Mouse (Mus musculus) hindbrain, embryonic 13.5 days (tissue): ENCODE results near the gene Agap1. TPM values are rescaled to one million over a fixed set of nuclear protein-coding genes. Genes with fewer than 3 reads are reported as not detected.

Experiments
- ATAC-seq: fragments of 200-750 bp; cut with Nextera tagmentation; 2 replicates; pipeline ENCODE4 v1.8.0; 2017; ENCODE audit warnings: moderate TSS enrichment; ENCODE audit not compliant: low FRiP score
- H3K27ac ChIP-seq: fragments of 300-500 bp; sonication (generic); 2 replicates; pipeline ENCODE4 v1.5.1; 2015; ENCODE audit warnings: inconsistent platforms, mild to moderate bottlenecking, moderate library complexity
- H3K27me3 ChIP-seq: fragments of 300-500 bp; sonication (generic); 2 replicates; pipeline ENCODE4 v1.6.1; 2015; ENCODE audit warnings: mild to moderate bottlenecking, inconsistent platforms
- H3K36me3 ChIP-seq: fragments of 300-500 bp; sonication (generic); 2 replicates; pipeline ENCODE4 v1.6.1; 2015; ENCODE audit warnings: mild to moderate bottlenecking, inconsistent platforms
- H3K4me1 ChIP-seq: fragments of 300-500 bp; sonication (generic); replicated peaks from 2 replicates; pipeline ENCODE4 v1.6.1; 2015; ENCODE audit warnings: inconsistent platforms
- H3K4me2 ChIP-seq: fragments of 300-500 bp; sonication (generic); 2 replicates; pipeline ENCODE4 v1.6.1; 2015; ENCODE audit warnings: inconsistent platforms, mild to moderate bottlenecking, moderate library complexity
- H3K4me3 ChIP-seq: fragments of 300-500 bp; sonication (generic); 2 replicates; pipeline ENCODE4 v1.5.1; 2015; ENCODE audit warnings: mild to moderate bottlenecking, inconsistent platforms
- H3K9ac ChIP-seq: fragments of 300-500 bp; sonication (generic); 2 replicates; pipeline ENCODE4 v1.6.1; 2015; ENCODE audit warnings: mild to moderate bottlenecking, inconsistent platforms
- H3K9me3 ChIP-seq: fragments of 300-500 bp; sonication (generic); 2 replicates; pipeline ENCODE4 v1.6.1; 2016; ENCODE audit warnings: inconsistent platforms
- WGBS: fragments of 180-500 bp; shearing (Covaris S2); methylation state at CpG from one replicate; pipeline ENCODE4 v1.1.7; 2015; 5-methylcytosine and 5-hydroxymethylcytosine counted together
- polyA plus RNA-seq: library from polyadenylated mRNA; unstranded; fragments of >200 nt; fragmentation: Nextera tagmentation; extraction: Ambion mirVana; gene quantifications from 2 replicates; pipeline ENCODE4 v1.2.1, GENCODE M21; 2015

The Agap1 gene
- polyA plus RNA-seq, 1 experiment from 2014 or later, result 51.3 TPM

DNA sequence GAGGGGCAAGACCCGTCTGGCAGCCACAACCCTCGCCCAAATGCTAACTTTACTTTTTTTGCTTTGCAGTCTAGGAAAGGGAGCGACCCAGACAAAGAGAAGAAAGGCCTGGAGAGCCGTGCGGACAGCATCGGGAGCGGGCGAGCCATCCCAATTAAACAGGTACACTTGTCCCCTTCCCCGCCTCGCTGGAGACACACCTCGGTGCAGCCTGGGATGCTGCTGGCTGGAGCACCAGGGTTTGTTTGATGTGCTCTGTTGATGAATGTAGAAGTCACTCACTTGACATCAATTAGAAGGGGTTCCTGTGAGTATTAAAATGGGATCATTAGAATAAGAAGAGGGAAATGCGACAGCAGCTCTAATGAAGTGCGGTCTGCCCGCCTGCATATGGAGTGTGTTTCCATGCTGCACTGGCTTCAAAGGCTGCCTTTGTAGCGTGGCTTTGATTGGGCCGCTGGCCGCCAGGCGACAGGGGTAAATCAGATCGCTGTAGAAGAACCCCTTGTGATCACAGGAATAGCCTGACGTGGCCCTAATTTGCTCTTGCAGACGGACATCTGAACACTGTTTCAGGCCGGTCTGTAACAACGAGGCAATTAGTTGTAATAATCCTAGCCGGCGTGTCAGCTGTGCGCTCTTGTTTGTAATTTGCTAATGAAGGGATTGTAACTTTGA, 216.6 kb downstream of the Agap1 start:
- H3K27me3 ChIP-seq, result no peaks in the 10 kb centered on the region
- no peak overlapping the region for H3K4me3 ChIP-seq
- peak; percentile 58 for ATAC-seq
- no peaks in the 10 kb centered on the region for H3K9me3 ChIP-seq
- H3K9ac ChIP-seq, result peak overlapping the region; percentile 49
- peak overlapping the region; percentile 77 for H3K27ac ChIP-seq
- WGBS, result 34% methylated on average over 26 of the region's 26 CpGs
- peaks cover 68% of the 10 kb centered on the region for H3K4me1 ChIP-seq
- H3K36me3 ChIP-seq, result peaks cover 44% of the 10 kb centered on the region
- H3K4me2 ChIP-seq, result no peak overlapping the region

DNA sequence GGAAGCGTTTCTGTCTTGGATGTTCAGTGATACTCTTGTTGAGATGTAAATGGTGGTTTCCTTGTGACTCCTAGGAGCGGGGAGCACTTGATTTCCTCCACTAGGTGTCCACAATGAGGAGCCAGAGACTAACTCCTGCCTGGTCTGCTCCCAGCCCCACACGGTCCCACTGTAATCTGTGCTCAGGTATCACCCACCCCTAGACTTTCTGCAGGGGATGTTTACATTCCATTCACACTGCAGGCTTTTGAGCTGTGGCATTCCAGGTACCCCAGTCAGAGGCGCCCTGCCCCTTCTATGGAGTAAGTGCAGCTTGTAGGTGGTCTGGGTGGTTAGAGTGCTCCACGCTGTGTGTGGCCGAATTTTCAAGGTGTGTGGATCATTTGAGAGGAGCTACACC, 218.5 kb downstream of the Agap1 start:
- ATAC-seq, result no peak
- no peak overlapping the region for H3K27ac ChIP-seq
- H3K9ac ChIP-seq, result no peak overlapping the region
- no peaks in the 10 kb centered on the region for H3K27me3 ChIP-seq
- H3K36me3 ChIP-seq, result peaks cover 47% of the 10 kb centered on the region
- WGBS, result 93% methylated on average over 6 of the region's 6 CpGs
- H3K4me3 ChIP-seq, result no peak overlapping the region
- H3K4me1 ChIP-seq, result peaks cover 85% of the 10 kb centered on the region
- no peaks in the 10 kb centered on the region for H3K9me3 ChIP-seq
- no peak overlapping the region for H3K4me2 ChIP-seq

DNA sequence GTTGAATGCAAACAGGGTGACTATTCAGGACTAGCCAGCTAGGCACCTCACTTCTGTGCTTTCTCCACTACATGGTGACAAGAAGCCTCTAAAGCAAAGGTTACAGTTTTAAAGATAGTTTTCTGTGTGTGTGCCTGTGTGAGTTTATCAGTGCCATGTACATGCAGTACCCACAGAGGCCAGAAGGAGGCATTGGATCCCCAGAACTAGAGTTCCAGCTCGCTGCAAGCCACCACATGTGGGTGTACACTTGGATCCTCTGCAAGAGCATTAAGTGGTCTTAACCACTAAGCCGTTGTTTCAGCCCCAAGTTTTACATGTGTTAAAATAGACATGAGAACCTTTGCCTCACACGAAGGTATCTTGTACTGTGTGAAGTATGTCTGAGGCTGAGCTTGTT, 219.1 kb downstream of the Agap1 start:
- H3K27ac ChIP-seq, result peak overlapping the region; percentile 55; the same call in 1 of the 2 replicates
- peaks cover 52% of the 10 kb centered on the region for H3K36me3 ChIP-seq
- no peak for ATAC-seq
- H3K9ac ChIP-seq, result no peak overlapping the region
- no peaks in the 10 kb centered on the region for H3K27me3 ChIP-seq
- H3K4me3 ChIP-seq, result no peak overlapping the region
- no peak overlapping the region for H3K4me2 ChIP-seq
- WGBS, result 96% methylated on average over 3 of the region's 3 CpGs
- no peaks in the 10 kb centered on the region for H3K9me3 ChIP-seq
- H3K4me1 ChIP-seq, result peaks cover 83% of the 10 kb centered on the region

DNA sequence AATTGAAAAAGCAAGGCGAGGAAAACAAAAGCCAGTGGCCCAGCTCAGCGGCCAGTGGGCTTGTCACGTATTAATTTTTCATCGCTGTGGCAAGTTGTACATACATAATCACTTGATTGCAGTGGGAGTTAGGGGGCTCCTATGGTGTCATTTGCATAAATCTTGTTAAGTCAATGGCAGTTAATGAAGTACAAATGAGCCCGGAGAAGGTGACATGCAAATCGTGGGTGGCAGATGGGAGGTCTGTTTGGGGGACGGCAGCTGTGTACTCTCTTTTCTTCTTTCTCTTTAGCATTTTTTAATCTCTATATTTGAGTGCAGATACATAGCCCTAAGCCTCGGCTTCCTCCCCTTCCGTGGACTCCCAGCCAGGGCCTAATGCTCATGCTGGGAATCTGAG, 220.1 kb downstream of the Agap1 start:
- H3K36me3 ChIP-seq, result peaks cover 51% of the 10 kb centered on the region
- H3K4me2 ChIP-seq, result no peak overlapping the region
- WGBS, result 37% methylated on average over 9 of the region's 9 CpGs
- H3K4me3 ChIP-seq, result no peak overlapping the region
- ATAC-seq, result no peak
- peak overlapping the region; percentile 76 for H3K27ac ChIP-seq
- no peak overlapping the region for H3K9ac ChIP-seq
- H3K9me3 ChIP-seq, result no peaks in the 10 kb centered on the region
- no peaks in the 10 kb centered on the region for H3K27me3 ChIP-seq
- H3K4me1 ChIP-seq, result peaks cover 79% of the 10 kb centered on the region

DNA sequence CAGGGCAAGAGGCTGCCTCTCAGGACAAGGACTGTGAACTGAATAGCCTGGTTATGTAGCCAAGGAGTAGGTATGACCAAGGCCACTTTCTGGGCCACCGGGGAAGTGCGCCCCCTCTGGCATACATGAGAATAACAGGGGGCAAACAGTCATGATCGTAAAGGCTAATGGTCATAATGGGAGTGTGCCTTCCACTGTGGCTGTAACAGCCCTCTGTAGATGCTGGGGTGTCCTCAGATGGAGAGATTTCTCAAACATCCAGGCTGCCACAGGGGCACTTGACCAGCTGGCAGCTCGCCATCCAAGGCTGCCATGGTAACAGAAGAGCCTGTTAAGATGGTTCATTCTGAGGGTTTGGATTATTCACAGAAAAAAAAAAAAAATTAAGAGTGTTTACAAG, 221.8 kb downstream of the Agap1 start:
- no peaks in the 10 kb centered on the region for H3K27me3 ChIP-seq
- H3K4me1 ChIP-seq, result peaks cover 76% of the 10 kb centered on the region
- 73% methylated on average over 4 of the region's 4 CpGs for WGBS
- no peak overlapping the region for H3K4me2 ChIP-seq
- peaks cover 48% of the 10 kb centered on the region for H3K36me3 ChIP-seq
- H3K4me3 ChIP-seq, result no peak overlapping the region
- no peak overlapping the region for H3K27ac ChIP-seq
- no peak for ATAC-seq
- H3K9ac ChIP-seq, result no peak overlapping the region
- no peaks in the 10 kb centered on the region for H3K9me3 ChIP-seq

DNA sequence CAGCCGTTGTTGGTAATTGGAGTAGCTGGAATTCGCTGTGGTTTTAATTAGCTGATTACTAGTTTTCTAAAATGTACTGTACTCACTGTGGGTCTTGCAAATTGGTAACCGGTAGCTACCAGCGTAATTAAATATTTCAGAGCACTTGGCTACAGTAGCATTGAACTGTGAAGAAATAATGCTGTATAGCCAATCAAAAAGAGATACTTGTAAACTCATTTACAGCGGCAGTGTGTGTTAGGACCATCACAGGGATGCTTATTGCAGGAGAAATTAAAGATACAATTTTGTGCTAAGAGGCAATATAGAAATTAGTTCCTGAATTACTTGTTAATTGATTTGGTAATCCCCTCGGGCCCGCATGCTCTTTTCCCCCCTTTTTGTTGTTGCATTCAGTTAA, 226.1 kb downstream of the Agap1 start:
- 0 out of 2 replicates have a peak, but pooled peaks have one; percentile 34 for ATAC-seq
- Histone ChIP-seq H3K4me2 (no peak overlapping the region), H3K9me3 (no peaks in the 10 kb centered on the region), H3K27ac (peak overlapping the region; percentile 41), H3K4me3 (no peak overlapping the region), H3K4me1 (peaks cover 50% of the 10 kb centered on the region), H3K27me3 (no peaks in the 10 kb centered on the region), H3K9ac (no peak overlapping the region), H3K36me3 (peaks cover 36% of the 10 kb centered on the region)
- WGBS, result 72% methylated on average over 7 of the region's 7 CpGs

DNA sequence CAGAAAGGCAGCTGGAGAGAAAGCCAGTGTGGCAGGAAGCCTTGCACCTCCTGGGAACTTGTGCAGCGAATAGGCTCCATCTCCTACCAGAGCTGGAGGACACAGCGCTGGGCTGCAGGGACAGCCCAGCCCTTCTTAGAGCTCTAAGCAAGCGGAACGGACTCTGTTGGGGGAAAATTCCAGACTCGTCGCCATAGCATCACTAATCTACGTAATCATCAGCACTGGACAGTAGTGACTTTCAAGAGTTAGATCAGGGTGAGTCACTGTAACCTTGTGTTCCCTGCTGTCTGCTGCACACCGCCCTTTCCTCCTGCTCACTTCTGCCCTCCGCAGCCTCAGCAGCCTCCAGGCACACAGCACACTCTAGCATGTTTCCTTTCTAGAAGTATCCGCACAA, 234.3 kb downstream of the Agap1 start:
- peak overlapping the region; percentile 66 for H3K27ac ChIP-seq
- H3K27me3 ChIP-seq, result peaks cover 15% of the 10 kb centered on the region
- ATAC-seq, result peak; percentile 43
- H3K4me2 ChIP-seq, result no peak overlapping the region
- whole genome bisulfite sequencing, result 29% methylated on average over 10 of the region's 10 CpGs
- no peak overlapping the region for H3K4me3 ChIP-seq
- H3K4me1 ChIP-seq, result peaks cover 46% of the 10 kb centered on the region
- peaks cover 40% of the 10 kb centered on the region for H3K36me3 ChIP-seq
- H3K9me3 ChIP-seq, result no peaks in the 10 kb centered on the region
- H3K9ac ChIP-seq, result no peak overlapping the region

DNA sequence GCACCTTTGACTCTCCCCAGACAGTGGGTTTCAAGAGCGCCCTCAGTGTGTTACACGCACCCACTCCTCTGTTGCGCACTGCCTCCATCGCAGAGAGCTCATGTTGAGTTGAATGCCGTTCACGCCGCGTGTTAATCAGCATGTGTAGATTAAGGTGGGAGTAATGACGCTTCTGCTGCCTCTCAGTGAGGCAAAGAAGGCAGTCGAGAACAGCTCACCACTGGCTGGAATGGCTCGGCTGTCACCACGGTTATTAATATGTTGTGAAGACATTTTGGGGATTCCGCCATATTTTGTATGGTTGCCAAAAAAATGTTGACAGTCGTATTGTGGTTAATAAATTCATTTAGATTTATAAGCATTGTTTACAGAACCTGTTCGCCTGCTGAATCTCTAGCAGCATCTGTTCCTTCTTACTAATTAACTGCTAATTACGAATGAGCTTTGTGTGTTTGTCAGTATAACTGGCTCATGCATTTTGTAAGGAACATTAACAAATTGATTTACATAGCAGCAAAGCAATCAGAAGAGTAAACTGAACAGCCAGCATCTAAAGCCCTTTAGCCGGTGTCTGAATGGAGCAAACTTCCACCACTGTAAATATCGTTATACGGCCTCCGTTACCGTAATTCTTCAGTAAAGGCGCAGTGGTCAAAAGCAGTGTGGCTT, 235.1 kb downstream of the Agap1 start:
- peaks cover 21% of the 10 kb centered on the region for H3K27me3 ChIP-seq
- ATAC-seq, result peak; percentile 55
- WGBS, result 65% methylated on average over 22 of the region's 22 CpGs
- H3K9me3 ChIP-seq, result no peaks in the 10 kb centered on the region
- peaks cover 46% of the 10 kb centered on the region for H3K4me1 ChIP-seq
- peak overlapping the region; percentile 66 for H3K27ac ChIP-seq
- no peak overlapping the region for H3K4me2 ChIP-seq
- H3K9ac ChIP-seq, result 0 out of 2 replicates have a peak overlapping the region, but pooled peaks have one; percentile 13
- H3K36me3 ChIP-seq, result peaks cover 36% of the 10 kb centered on the region
- H3K4me3 ChIP-seq, result no peak overlapping the region

DNA sequence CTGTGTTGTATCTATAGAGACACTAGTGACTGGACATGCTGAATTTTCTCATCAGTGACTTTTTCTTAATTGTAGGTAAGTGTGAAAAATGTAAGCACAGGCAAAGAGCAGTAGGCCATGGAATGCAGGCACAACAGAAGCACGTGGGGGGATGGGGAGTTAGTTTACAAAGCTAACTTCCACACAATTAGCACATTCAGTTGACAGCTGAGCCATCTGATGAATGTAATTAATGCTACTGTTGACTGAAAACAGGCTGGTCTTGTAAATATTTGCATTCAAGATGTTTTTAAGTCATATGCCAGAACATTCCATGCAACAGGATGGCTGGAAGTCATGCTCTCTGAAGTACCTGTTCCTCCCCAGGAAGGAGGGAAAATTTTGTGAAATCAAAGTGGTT, 236.5 kb downstream of the Agap1 start:
- Histone ChIP-seq H3K9me3 (no peaks in the 10 kb centered on the region), H3K4me3 (no peak overlapping the region), H3K4me2 (no peak overlapping the region), H3K27me3 (peaks cover 36% of the 10 kb centered on the region), H3K9ac (no peak overlapping the region), H3K4me1 (peaks cover 46% of the 10 kb centered on the region), H3K36me3 (peaks cover 31% of the 10 kb centered on the region), H3K27ac (no peak overlapping the region)
- no peak for ATAC-seq
- 43% methylated on average over 1 of the region's 1 CpGs for WGBS

DNA sequence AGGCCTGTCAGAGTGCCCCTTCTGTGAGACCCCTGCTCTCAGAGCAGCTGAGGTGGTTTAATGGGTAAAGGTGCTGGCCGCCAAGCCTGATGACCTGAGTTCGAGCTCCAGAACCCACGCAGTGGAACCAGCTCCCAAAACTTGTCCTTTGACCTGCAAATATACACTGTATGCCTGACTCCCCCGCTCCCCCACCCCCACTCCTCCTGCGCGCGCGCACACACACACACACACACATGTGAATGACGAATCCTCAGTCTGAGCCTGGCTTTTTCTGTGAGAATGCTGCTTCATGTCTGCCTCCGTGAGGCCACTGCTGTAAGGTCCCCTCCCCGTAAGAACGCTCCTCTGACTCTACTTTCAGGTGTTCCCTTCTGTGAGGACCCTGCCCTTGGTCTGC, 237.8 kb downstream of the Agap1 start:
- peaks cover 48% of the 10 kb centered on the region for H3K27me3 ChIP-seq
- H3K27ac ChIP-seq, result no peak overlapping the region
- no peak overlapping the region for H3K9ac ChIP-seq
- H3K9me3 ChIP-seq, result no peaks in the 10 kb centered on the region
- peaks cover 26% of the 10 kb centered on the region for H3K36me3 ChIP-seq
- WGBS, result 94% methylated on average over 12 of the region's 12 CpGs
- ATAC-seq, result no peak
- H3K4me1 ChIP-seq, result peaks cover 43% of the 10 kb centered on the region
- H3K4me3 ChIP-seq, result no peak overlapping the region
- H3K4me2 ChIP-seq, result no peak overlapping the region

DNA sequence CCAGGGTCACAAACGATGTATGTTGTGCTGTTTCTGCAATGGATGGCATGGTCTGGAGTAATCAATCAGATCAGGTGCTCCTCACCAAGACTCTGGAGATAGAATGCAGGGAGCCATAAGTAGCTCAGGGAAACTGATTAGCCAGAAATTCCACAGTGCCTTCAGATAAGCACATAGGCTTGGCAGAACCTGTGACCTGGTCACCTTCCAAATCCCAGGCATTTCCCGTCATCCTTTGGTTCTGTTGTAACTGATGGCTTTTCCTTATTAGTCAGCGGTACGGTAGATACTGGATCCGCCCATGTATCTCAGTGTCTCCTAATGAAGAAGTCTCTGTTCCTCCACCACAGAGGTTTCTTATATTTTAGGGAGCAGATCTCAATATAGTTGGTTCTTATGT, 240.3 kb downstream of the Agap1 start:
- Histone ChIP-seq H3K9me3 (no peaks in the 10 kb centered on the region), H3K4me3 (no peak overlapping the region), H3K36me3 (peaks cover 23% of the 10 kb centered on the region), H3K9ac (no peak overlapping the region), H3K4me2 (no peak overlapping the region), H3K4me1 (peaks cover 29% of the 10 kb centered on the region), H3K27ac (no peak overlapping the region), H3K27me3 (peaks cover 61% of the 10 kb centered on the region)
- no peak for ATAC-seq
- 97% methylated on average over 5 of the region's 5 CpGs for WGBS

DNA sequence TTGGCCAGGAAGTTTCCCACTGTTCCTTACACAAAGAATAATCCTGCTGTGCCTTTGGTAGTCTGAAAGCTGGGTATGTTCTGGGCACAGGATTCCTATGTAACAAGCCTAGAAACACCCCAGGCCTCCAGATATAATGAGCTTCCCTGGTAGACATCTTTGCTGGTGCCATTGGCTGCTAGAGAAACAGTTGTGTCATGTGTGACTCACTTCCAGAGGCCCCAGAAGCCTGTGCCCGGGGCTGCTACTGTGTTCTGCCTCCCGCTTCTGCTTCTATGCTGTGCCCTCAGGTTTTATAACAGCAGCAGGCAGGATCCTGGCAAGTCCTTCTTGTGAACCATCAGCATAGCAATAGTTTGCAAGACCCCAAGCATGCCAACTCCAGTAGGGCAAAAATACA, 242.6 kb downstream of the Agap1 start:
- ATAC-seq, result no peak
- Histone ChIP-seq H3K4me2 (no peak overlapping the region), H3K9ac (no peak overlapping the region), H3K27ac (no peak overlapping the region), H3K4me1 (peaks cover 34% of the 10 kb centered on the region), H3K9me3 (no peaks in the 10 kb centered on the region), H3K4me3 (no peak overlapping the region), H3K27me3 (peaks cover 77% of the 10 kb centered on the region), H3K36me3 (peaks cover 29% of the 10 kb centered on the region)
- 78% methylated on average over 2 of the region's 2 CpGs for WGBS

DNA sequence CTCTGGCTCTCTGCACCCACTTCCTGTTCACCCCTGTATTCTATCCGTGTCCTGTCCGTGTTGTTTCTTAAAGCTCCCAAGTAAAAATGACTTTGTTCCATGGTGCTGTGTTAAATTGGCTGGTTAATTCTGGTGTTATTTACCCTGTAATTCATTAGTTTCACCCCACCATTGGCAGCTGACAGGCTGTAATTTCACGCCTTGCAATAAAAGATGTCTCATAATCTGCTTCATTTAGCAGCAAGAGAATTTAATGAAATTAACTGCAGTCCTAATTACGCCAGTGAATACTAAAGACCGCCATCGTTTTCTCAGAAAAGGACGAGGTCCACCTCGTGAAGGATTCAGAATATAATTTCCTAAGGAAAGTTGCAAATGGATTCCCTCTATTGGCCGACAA, 245.6 kb downstream of the Agap1 start:
- no peak for ATAC-seq
- peaks cover 59% of the 10 kb centered on the region for H3K27me3 ChIP-seq
- 46% methylated on average over 9 of the region's 9 CpGs for WGBS
- peaks cover 20% of the 10 kb centered on the region for H3K36me3 ChIP-seq
- H3K9me3 ChIP-seq, result no peaks in the 10 kb centered on the region
- peaks cover 62% of the 10 kb centered on the region for H3K4me1 ChIP-seq
- no peak overlapping the region for H3K4me3 ChIP-seq
- no peak overlapping the region for H3K9ac ChIP-seq
- 0 out of 2 replicates have a peak overlapping the region, but pooled peaks have one; percentile 9 for H3K27ac ChIP-seq
- H3K4me2 ChIP-seq, result no peak overlapping the region
